Mouse (Mus musculus): ENCODE results near the gene Pgp. TPM values are rescaled to one million over a fixed set of nuclear protein-coding genes. Genes with fewer than 3 reads are reported as not detected.

Pgp gene
- total and polyA plus RNA-seq, 3 experiments = 13.3 to 58.3 (median 19.6) TPM

DNA sequence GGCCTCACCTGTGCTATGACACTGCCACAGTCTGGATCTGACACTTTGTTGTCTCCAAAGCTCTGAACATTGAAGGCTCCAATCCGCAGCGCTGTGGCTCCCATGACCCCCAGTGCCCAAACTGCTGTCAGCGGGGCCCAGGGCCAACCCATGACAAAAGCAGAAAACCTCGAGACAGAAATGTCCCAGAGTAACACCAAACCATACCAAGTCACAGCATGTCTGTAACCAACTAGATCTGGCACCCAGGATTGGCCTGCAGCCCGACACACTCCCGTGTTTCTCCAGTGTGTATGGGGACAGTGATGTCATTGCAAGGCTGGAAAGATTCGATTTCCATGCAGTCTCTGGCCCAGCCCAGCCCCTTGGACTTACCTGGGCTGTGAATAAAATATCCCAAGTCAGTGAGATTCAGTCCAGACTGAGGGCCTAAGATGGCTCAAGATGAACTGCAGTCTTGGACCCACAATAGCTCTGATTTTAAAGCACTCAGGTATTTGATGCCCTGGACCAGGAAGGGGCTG is 27.5 kb upstream of the Pgp start, which contains the start of gene Dnase1l2:
Gene Dnase1l2 (minus strand): TSS at position 474 of the 524 bp plus-strand sequence.
- Histone ChIP-seq H3K4me3 (ENCODE audit: low read depth, low read length) (no peak within 1 kb of the TSS), H3K9me3 (replicated peaks) (no peaks in the 10 kb centered on the region), H3K4me1 (ENCODE audit: insufficient read depth, low read depth, low read length) (peaks cover 4% of the 10 kb centered on the region; the same call in 1 of the 2 replicates), H3K27me3 (ENCODE audit: insufficient read depth, low read length) (no peaks in the 10 kb centered on the region), H3K36me3 (replicated peaks) (peaks cover 100% of the 10 kb centered on the region)
- TF ChIP-seq GATA2 (IDR thresholded peaks at IDR 0.05; ENCODE audit: borderline replicate concordance, low read depth, low read length) (no peak), GATA1 (IDR thresholded peaks at IDR 0.05; ENCODE audit: borderline replicate concordance, low read length) (no peak), TAL1 (conservative IDR thresholded peaks at IDR 0.05; ENCODE audit: low read depth, low read length) (no peak), POLR2AphosphoS5 (IDR thresholded peaks at IDR 0.05; ENCODE audit: insufficient replicate concordance, low read depth, low read length) (no peak), CTCF (IDR thresholded peaks at IDR 0.05; ENCODE audit: low read depth, low read length) (no peak)
- ATAC-seq (ENCODE audit: extremely low read depth, insufficient number of reproducible peaks, low FRiP score, poor library complexity, severe bottlenecking) (no peak), DNase-seq (ENCODE audit: low spot score) (no peak)

DNA sequence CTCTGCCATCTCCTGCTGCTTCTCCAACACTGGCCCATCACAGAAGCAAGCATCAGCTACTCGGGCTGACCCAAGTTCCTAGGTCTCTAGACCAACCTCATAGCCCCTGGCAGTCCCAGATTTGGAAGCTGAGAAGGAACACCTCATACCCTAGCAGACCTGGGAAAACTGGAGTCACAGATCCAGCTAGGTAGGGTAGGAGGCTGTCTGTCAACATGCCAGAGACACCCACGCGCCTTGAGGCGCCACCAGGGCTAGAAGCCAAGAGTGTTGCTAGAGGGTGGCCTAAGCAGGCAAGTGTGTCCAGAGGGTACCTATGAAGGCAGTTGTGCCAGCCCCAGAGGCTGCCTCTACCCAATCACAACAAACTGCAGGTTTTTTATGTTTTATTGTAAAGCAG is 26.8 kb upstream of the Pgp start:
- no peak overlapping the region for H3K4me3 ChIP-seq (ENCODE audit: low read depth, low read length)
- ATAC-seq (ENCODE audit: extremely low read depth, insufficient number of reproducible peaks, low FRiP score, poor library complexity, severe bottlenecking) (no peak), DNase-seq (ENCODE audit: low spot score) (no peak)
- no peaks in the 10 kb centered on the region for H3K27me3 ChIP-seq (ENCODE audit: insufficient read depth, low read length)
- peaks cover 4% of the 10 kb centered on the region; the same call in 1 of the 2 replicates for H3K4me1 ChIP-seq (ENCODE audit: insufficient read depth, low read depth, low read length)
- H3K9me3 ChIP-seq (replicated peaks) = no peaks in the 10 kb centered on the region
- TF ChIP-seq POLR2AphosphoS5 (IDR thresholded peaks at IDR 0.05; ENCODE audit: insufficient replicate concordance, low read depth, low read length) = no peak
- TF ChIP-seq GATA1 (IDR thresholded peaks at IDR 0.05; ENCODE audit: borderline replicate concordance, low read length) = no peak
- no peak for TF ChIP-seq CTCF (IDR thresholded peaks at IDR 0.05; ENCODE audit: low read depth, low read length)
- TF ChIP-seq TAL1 (conservative IDR thresholded peaks at IDR 0.05; ENCODE audit: low read depth, low read length) = no peak
- no peak for TF ChIP-seq GATA2 (IDR thresholded peaks at IDR 0.05; ENCODE audit: borderline replicate concordance, low read depth, low read length)
- peaks cover 100% of the 10 kb centered on the region for H3K36me3 ChIP-seq (replicated peaks)

DNA sequence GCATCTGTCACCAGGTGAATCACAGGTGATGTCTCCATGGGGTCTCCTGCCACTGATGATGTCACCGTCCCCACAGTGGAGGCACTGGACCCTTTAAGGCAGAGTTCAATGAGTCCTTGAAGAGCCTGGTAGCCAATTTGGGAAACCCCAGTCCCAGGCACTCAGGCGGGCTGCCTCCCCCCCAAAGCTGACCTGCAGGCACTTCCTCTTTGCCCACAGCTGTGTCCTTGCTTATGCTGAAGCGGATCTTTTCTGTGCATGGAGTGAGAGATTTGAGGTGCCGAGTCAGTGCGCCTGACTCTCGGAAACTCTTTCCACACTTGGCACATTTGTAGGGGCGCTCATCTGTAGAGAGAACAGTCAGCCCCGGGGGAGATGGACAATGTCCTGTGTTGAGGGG is 23.6 kb upstream of the Pgp start:
- no peak for DNase-seq (ENCODE audit: low spot score)
- Histone ChIP-seq H3K36me3 (replicated peaks) (peaks cover 100% of the 10 kb centered on the region), H3K9me3 (replicated peaks) (no peaks in the 10 kb centered on the region), H3K27me3 (ENCODE audit: insufficient read depth, low read length) (no peaks in the 10 kb centered on the region), H3K4me3 (ENCODE audit: low read depth, low read length) (no peak overlapping the region), H3K4me1 (ENCODE audit: insufficient read depth, low read depth, low read length) (peaks cover 10% of the 10 kb centered on the region)
- no peak for TF ChIP-seq POLR2AphosphoS5 (IDR thresholded peaks at IDR 0.05; ENCODE audit: insufficient replicate concordance, low read depth, low read length)
- no peak for TF ChIP-seq GATA1 (IDR thresholded peaks at IDR 0.05; ENCODE audit: borderline replicate concordance, low read length)
- TF ChIP-seq GATA2 (IDR thresholded peaks at IDR 0.05; ENCODE audit: borderline replicate concordance, low read depth, low read length) = no peak
- TF ChIP-seq CTCF (IDR thresholded peaks at IDR 0.05; ENCODE audit: low read depth, low read length) = no peak
- TF ChIP-seq TAL1 (conservative IDR thresholded peaks at IDR 0.05; ENCODE audit: low read depth, low read length) = no peak
- ATAC-seq (ENCODE audit: extremely low read depth, insufficient number of reproducible peaks, low FRiP score, poor library complexity, severe bottlenecking) = no peak

DNA sequence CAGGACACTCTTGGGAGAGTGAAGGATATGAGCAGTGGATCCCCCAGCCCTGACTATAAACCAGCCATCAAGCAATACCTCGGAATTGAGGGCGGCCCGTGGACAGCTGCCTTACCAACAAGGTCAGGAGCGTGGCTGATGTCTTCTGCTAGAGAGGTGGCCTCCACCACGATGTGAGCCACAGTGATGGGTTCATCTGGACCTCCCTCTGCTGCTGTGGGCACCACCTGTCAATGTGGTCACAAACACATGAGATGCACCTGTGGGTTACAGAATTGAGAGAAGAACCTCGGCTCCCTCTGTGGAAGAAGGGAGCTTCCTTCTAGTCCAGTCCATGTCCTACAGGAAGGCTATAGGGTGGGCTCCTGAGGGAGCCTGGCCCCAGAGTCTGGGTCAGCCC is 20.7 kb upstream of the Pgp start:
- Histone ChIP-seq H3K4me3 (ENCODE audit: low read depth, low read length) (no peak overlapping the region), H3K4me1 (ENCODE audit: insufficient read depth, low read depth, low read length) (peaks cover 27% of the 10 kb centered on the region), H3K36me3 (replicated peaks) (peaks cover 83% of the 10 kb centered on the region), H3K27me3 (ENCODE audit: insufficient read depth, low read length) (no peaks in the 10 kb centered on the region), H3K9me3 (replicated peaks) (no peaks in the 10 kb centered on the region)
- DNase-seq (ENCODE audit: low spot score) = no peak
- ATAC-seq (ENCODE audit: extremely low read depth, insufficient number of reproducible peaks, low FRiP score, poor library complexity, severe bottlenecking) = no peak
- TF ChIP-seq GATA1 (IDR thresholded peaks at IDR 0.05; ENCODE audit: borderline replicate concordance, low read length) (no peak), CTCF (IDR thresholded peaks at IDR 0.05; ENCODE audit: low read depth, low read length) (no peak), TAL1 (conservative IDR thresholded peaks at IDR 0.05; ENCODE audit: low read depth, low read length) (no peak)

DNA sequence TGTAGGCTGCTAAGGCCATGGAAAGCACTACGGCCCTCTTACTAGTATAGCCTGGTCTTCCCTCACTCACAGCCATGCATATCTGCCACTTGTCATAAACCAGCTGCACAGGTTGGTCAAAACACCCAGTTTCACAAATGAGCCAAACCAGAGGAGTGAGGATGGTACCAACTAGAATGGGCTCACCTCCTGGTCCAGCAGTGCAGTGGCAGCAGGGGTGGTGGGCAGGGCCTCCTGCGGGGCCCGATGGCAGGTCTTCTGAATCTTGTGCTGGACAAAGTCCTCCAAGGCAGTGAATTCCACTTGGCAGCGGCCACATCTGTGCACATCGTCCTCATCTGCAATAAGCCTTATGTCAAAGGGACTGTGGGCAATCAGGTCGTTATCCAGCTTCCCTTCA is 19.0 kb upstream of the Pgp start:
- Histone ChIP-seq H3K36me3 (replicated peaks) (peaks cover 66% of the 10 kb centered on the region), H3K27me3 (ENCODE audit: insufficient read depth, low read length) (no peaks in the 10 kb centered on the region), H3K4me1 (ENCODE audit: insufficient read depth, low read depth, low read length) (peaks cover 32% of the 10 kb centered on the region), H3K4me3 (ENCODE audit: low read depth, low read length) (no peak overlapping the region), H3K9me3 (replicated peaks) (no peaks in the 10 kb centered on the region)
- no peak for TF ChIP-seq TAL1 (conservative IDR thresholded peaks at IDR 0.05; ENCODE audit: low read depth, low read length)
- no peak for TF ChIP-seq CTCF (IDR thresholded peaks at IDR 0.05; ENCODE audit: low read depth, low read length)
- no peak for TF ChIP-seq POLR2AphosphoS5 (IDR thresholded peaks at IDR 0.05; ENCODE audit: insufficient replicate concordance, low read depth, low read length)
- no peak for TF ChIP-seq GATA1 (IDR thresholded peaks at IDR 0.05; ENCODE audit: borderline replicate concordance, low read length)
- TF ChIP-seq GATA2 (IDR thresholded peaks at IDR 0.05; ENCODE audit: borderline replicate concordance, low read depth, low read length) = no peak
- DNase-seq (ENCODE audit: low spot score) (no peak), ATAC-seq (ENCODE audit: extremely low read depth, insufficient number of reproducible peaks, low FRiP score, poor library complexity, severe bottlenecking) (no peak)

DNA sequence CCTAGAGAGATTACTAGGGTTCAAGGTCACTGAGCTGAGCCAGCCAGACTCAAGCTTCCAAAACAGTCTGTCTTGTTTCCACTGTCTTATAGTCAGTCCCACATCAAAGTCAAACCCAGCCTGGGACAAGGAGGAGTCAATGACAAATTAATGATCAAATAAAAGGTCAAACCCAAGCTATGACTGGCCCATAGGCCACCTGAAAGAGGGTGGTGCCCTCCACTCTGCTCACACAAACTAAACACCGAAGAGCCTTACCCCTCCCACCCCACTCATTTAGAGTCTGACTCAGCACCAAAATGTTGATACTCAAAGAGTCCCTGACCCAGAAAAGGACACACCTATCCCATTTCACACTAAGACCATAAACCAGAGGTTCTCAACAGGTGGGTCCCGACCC is 16.8 kb upstream of the Pgp start:
- H3K4me3 ChIP-seq (ENCODE audit: low read depth, low read length) = no peak overlapping the region; the same call in 1 of the 2 replicates
- peaks cover 49% of the 10 kb centered on the region for H3K36me3 ChIP-seq (replicated peaks)
- peaks cover 32% of the 10 kb centered on the region for H3K4me1 ChIP-seq (ENCODE audit: insufficient read depth, low read depth, low read length)

More for the DNA sequence above, 16.8 kb upstream of the Pgp start:
- DNase-seq (ENCODE audit: low spot score) = no peak
- Histone ChIP-seq H3K27me3 (ENCODE audit: insufficient read depth, low read length) (no peaks in the 10 kb centered on the region), H3K9me3 (replicated peaks) (no peaks in the 10 kb centered on the region)
- ATAC-seq (ENCODE audit: extremely low read depth, insufficient number of reproducible peaks, low FRiP score, poor library complexity, severe bottlenecking) = no peak
- no peak for TF ChIP-seq TAL1 (conservative IDR thresholded peaks at IDR 0.05; ENCODE audit: low read depth, low read length)
- no peak for TF ChIP-seq POLR2AphosphoS5 (IDR thresholded peaks at IDR 0.05; ENCODE audit: insufficient replicate concordance, low read depth, low read length)
- no peak for TF ChIP-seq GATA2 (IDR thresholded peaks at IDR 0.05; ENCODE audit: borderline replicate concordance, low read depth, low read length)
- no peak for TF ChIP-seq GATA1 (IDR thresholded peaks at IDR 0.05; ENCODE audit: borderline replicate concordance, low read length)
- no peak for TF ChIP-seq CTCF (IDR thresholded peaks at IDR 0.05; ENCODE audit: low read depth, low read length)
